Mouse (Mus musculus) intestine, postnatal 0 days (tissue): ENCODE measurements around the gene Otulin. TPM values are rescaled to one million over a fixed set of nuclear protein-coding genes. Genes with fewer than 3 reads are reported as not detected.

ENCODE experiments used
- ATAC-seq: fragments of 200-750 bp; cut with Nextera tagmentation; 2 replicates; pipeline ENCODE4 v1.8.0; 2017; ENCODE audit warnings: mild to moderate bottlenecking, moderate TSS enrichment, moderate library complexity
- H3K27ac ChIP-seq: fragments of 300-500 bp; sonication (generic); 2 replicates; pipeline ENCODE4 v1.5.1; 2014; ENCODE audit warnings: mild to moderate bottlenecking, low read depth, low read length, moderate library complexity
- H3K27me3 ChIP-seq: fragments of 300-500 bp; sonication (generic); replicated peaks from 2 replicates; pipeline ENCODE4 v1.6.1; 2014; ENCODE audit warnings: low read length, mixed read lengths; ENCODE audit not compliant: control insufficient read depth, insufficient read depth
- H3K36me3 ChIP-seq: fragments of 300-500 bp; sonication (generic); 2 replicates; pipeline ENCODE4 v1.6.1; 2014; ENCODE audit warnings: mild to moderate bottlenecking, moderate library complexity; ENCODE audit not compliant: control insufficient read depth, insufficient read depth
- H3K4me1 ChIP-seq: fragments of 300-500 bp; sonication (generic); replicated peaks from 2 replicates; pipeline ENCODE4 v1.6.1; 2014; ENCODE audit warnings: antibody characterized with exemption, low read length, mixed read lengths; ENCODE audit not compliant: control insufficient read depth, insufficient read depth
- H3K4me2 ChIP-seq: fragments of 300-500 bp; sonication (generic); replicated peaks from 2 replicates; pipeline ENCODE4 v1.6.1; 2014; ENCODE audit warnings: low read depth, mild to moderate bottlenecking, moderate library complexity
- H3K4me3 ChIP-seq: fragments of 300-500 bp; sonication (generic); 2 replicates; pipeline ENCODE4 v1.5.1; 2014; ENCODE audit warnings: low read depth, low read length
- H3K9ac ChIP-seq: fragments of 300-500 bp; sonication (generic); 2 replicates; pipeline ENCODE4 v1.6.1; 2014; ENCODE audit warnings: mild to moderate bottlenecking, low read depth, low read length
- H3K9me3 ChIP-seq: fragments of 300-500 bp; sonication (generic); 2 replicates; pipeline ENCODE4 v1.6.1; 2016; ENCODE audit warnings: mixed run types; ENCODE audit not compliant: control insufficient read depth
- CTCF ChIP-seq: sonication (generic); IDR thresholded peaks from 2 replicates; pipeline ENCODE4 v1.5.1; 2016; ENCODE audit warnings: low read depth, mild to moderate bottlenecking, control low read depth, antibody characterized with exemption, moderate library complexity
- WGBS: fragments of 180-500 bp; shearing (Covaris S2); extraction: QIAGEN DNeasy Blood & Tissue Kit; methylation state at CpG from one replicate; pipeline ENCODE4 v1.1.7; 2014; 5-methylcytosine and 5-hydroxymethylcytosine counted together
- polyA plus RNA-seq: library from polyadenylated mRNA; unstranded; fragments of >200 nt; fragmentation: Nextera tagmentation; extraction: Ambion mirVana; gene quantifications from 2 replicates; pipeline ENCODE4 v1.2.1, GENCODE M21; 2015

Otulin gene
- polyA plus RNA-seq, 1 experiment from 2014 or later, result 30.8 TPM

DNA sequence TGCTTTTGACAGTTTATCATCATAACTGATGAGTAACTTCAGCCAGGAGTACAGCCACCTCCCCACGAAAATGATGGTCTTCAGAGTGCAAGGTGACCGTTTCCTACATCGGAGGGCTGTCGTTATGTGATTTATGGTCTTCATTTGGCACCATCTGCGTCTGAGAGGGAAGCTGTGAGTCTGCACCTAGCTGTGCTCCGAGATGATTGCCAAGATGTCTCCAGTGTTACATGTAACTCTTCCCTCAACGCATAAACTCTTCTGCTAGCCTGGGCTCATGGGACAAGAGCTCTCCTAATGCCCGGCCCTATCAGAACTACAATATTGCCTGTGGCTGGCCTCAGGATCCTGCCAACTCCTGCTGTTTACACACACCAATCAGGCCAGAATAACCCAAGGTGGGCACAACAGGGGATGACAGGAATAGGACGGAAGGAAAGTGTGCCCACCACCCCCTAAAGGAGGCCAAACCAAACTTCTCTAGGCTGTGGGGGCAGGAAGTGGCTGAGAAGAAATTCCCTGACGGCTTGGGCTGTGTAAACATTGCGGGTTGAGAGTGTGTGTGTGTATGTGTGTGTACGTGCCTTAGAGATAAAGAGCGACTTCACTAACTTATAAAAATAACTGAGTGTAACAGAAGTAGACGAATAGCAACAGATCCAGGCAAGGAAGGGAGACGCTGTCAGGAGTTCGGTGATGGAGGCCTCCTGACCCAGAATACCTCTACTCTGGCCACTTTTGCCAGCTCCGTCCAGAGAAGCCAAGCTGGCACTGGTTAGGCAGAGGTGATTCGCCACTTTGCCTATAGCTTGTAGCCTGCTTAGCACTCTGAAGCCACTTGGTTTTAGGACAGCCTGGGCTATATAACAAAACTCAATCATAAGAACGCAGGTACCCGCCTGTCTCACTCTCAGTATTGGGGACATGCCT lies 126.4 kb downstream of the Otulin start:
- Histone ChIP-seq H3K9ac (no peak overlapping the region), H3K4me2 (no peak overlapping the region), H3K27me3 (no peaks in the 10 kb centered on the region), H3K9me3 (no peaks in the 10 kb centered on the region), H3K36me3 (no peaks in the 10 kb centered on the region), H3K4me1 (peaks cover 21% of the 10 kb centered on the region), H3K27ac (peak overlapping the region; percentile 35; the same call in 1 of the 2 replicates), H3K4me3 (no peak overlapping the region)
- 30% methylated on average over 20 of the region's 20 CpGs for WGBS
- ATAC-seq, result no peak
- TF ChIP-seq CTCF, result no peak

DNA sequence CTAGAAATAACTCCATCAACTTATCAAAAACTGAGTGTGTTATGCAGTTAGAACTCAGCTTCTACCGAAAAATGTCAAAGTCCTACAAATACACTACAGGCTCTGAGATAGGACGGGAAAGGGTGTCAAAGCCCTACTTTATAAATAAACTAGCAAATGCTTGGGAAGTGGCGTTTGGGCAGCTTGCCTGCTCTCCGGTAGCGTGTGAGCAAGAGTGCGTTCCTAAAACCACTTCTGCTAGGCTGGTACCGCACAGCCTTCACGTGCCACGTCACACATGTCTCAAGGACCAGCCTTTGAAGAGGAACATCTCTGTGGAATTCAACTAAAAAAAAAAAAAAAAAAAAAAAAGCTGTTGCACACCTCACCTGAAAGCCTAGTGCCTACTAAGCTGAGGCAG lies 127.3 kb downstream of the Otulin start:
- ATAC-seq, result no peak
- H3K36me3 ChIP-seq, result no peaks in the 10 kb centered on the region
- no peak overlapping the region for H3K27ac ChIP-seq
- no peak overlapping the region for H3K4me2 ChIP-seq
- peaks cover 21% of the 10 kb centered on the region for H3K4me1 ChIP-seq
- H3K9ac ChIP-seq, result no peak overlapping the region
- H3K9me3 ChIP-seq, result no peaks in the 10 kb centered on the region
- no peak overlapping the region for H3K4me3 ChIP-seq
- whole genome bisulfite sequencing, result 61% methylated on average over 9 of the region's 9 CpGs
- H3K27me3 ChIP-seq, result no peaks in the 10 kb centered on the region
- TF ChIP-seq CTCF, result no peak

DNA sequence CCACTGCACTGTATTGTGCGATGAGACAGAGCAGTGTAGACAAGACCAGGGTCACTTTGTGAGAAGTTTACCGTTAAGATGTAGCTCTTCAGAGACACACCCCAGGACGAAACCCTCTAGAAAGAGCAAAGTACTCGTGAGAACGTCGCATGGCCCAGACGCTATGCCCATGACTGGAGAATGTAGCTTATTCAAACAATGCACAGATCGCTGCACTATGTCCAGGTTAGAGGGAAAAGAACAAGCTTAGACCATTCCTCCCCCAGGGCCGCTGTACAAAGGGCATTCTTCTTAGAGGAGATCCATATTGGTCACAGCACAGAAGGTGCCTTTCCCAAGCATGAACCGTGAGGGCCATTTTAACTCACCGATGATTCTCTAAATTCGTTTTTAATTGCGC lies 128.2 kb downstream of the Otulin start:
- Histone ChIP-seq H3K36me3 (no peaks in the 10 kb centered on the region), H3K27me3 (no peaks in the 10 kb centered on the region), H3K9ac (no peak overlapping the region), H3K4me1 (peaks cover 21% of the 10 kb centered on the region), H3K4me3 (no peak overlapping the region), H3K9me3 (no peaks in the 10 kb centered on the region), H3K27ac (no peak overlapping the region), H3K4me2 (no peak overlapping the region)
- ATAC-seq, result no peak
- 53% methylated on average over 13 of the region's 13 CpGs for WGBS
- TF ChIP-seq CTCF, result no peak

DNA sequence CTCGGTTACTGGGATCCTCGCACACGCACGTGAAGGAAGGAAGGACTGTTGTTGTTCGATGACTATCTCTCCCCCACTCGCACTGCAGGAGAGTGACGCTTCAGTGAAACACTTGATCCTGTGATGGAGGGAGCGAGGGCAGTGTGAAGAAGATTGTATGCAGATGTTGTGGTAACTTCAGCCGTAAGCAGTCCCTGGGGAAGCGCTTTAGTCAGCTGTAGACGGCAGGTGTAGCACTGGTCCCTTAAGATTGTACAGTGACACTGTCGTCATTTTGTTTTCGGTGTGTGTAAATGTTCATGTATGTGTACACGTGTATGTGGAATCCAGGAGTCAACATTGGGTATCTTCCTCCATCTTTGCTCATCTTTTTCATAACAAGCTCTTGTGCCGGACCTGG lies 130.1 kb downstream of the Otulin start:
- no peaks in the 10 kb centered on the region for H3K27me3 ChIP-seq
- no peaks in the 10 kb centered on the region for H3K36me3 ChIP-seq
- no peaks in the 10 kb centered on the region for H3K9me3 ChIP-seq
- no peak overlapping the region for H3K27ac ChIP-seq
- H3K4me1 ChIP-seq, result peaks cover 17% of the 10 kb centered on the region
- no peak overlapping the region for H3K4me2 ChIP-seq
- 87% methylated on average over 15 of the region's 15 CpGs for WGBS
- no peak for TF ChIP-seq CTCF
- no peak for ATAC-seq
- H3K9ac ChIP-seq, result no peak overlapping the region
- H3K4me3 ChIP-seq, result no peak overlapping the region

DNA sequence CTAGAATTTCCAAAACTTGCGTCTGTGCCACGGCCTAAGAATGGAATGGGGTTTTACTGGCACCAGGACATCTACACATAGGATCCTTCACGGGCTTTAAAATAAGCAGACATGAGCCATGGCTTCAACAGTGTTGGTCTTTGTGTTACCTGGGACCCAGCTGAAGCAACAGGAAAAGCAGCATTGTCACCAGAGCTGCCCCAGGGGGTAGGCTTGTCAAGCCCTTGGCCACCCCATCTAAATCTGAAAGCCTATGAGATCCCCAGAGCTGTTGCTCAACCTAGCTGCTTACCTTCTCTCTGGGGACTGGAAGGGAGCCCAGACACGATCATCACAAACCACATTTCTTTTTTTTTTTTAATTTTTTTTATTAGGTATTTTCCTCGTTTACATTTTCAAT lies 132.4 kb downstream of the Otulin start:
- 89% methylated on average over 5 of the region's 5 CpGs for WGBS
- no peak overlapping the region for H3K4me2 ChIP-seq
- no peak for TF ChIP-seq CTCF
- no peaks in the 10 kb centered on the region for H3K9me3 ChIP-seq
- no peak overlapping the region for H3K9ac ChIP-seq
- ATAC-seq, result no peak
- 0 out of 2 replicates have a peak, but pooled peaks cover under 1% of the 10 kb centered on the region for H3K4me1 ChIP-seq
- no peaks in the 10 kb centered on the region for H3K36me3 ChIP-seq
- H3K4me3 ChIP-seq, result no peak overlapping the region
- no peak overlapping the region for H3K27ac ChIP-seq
- no peaks in the 10 kb centered on the region for H3K27me3 ChIP-seq

DNA sequence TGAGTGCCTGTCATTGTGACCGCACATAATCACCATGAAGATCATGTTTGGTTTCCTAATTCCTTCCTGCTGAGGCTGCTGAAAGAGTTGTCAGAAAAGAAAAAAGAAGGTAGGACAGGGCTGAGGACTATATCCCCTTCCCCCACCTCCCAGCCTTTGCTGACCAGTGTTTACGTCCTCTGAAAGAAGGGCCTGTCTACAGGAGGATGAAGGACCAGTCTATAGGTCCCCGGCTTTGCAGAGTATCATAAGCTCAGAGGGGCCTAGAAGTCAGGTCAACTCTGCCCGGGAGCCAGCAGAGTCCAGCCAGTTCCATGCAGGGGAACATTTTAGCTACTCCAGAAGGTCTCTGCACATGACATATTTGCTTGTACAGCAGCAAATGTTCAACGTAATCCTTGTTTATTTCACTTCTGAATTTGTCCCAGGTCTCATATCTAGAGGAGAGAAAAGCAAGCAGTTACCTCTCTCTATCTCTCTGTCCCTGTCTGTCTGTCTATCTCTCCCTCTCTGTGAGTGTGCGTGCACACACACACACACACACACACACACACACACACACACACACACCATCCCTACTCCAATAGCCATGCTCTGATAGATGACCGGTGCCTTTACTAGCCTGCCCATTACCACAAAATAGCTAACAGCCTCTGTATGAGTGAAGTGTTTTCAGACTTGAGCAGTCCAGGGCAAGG lies 133.0 kb downstream of the Otulin start:
- H3K4me3 ChIP-seq, result no peak overlapping the region
- no peaks in the 10 kb centered on the region for H3K4me1 ChIP-seq
- no peak overlapping the region for H3K4me2 ChIP-seq
- ATAC-seq, result no peak
- TF ChIP-seq CTCF, result no peak
- H3K27me3 ChIP-seq, result no peaks in the 10 kb centered on the region
- H3K36me3 ChIP-seq, result no peaks in the 10 kb centered on the region
- 82% methylated on average over 7 of the region's 7 CpGs for WGBS
- H3K27ac ChIP-seq, result no peak overlapping the region
- H3K9ac ChIP-seq, result no peak overlapping the region
- no peaks in the 10 kb centered on the region for H3K9me3 ChIP-seq
